Mouse (Mus musculus) forebrain, embryonic 12.5 days (tissue): Measurements from ENCODE around the gene E2f1. TPM values are rescaled to one million over a fixed set of nuclear protein-coding genes. Genes with fewer than 3 reads are reported as not detected.

ENCODE experiments used
- ATAC-seq: fragments of 200-750 bp; cut with Nextera tagmentation; 2 replicates; pipeline ENCODE4 v1.8.0; 2017; ENCODE audit warnings: moderate TSS enrichment; ENCODE audit not compliant: low FRiP score
- H3K27ac ChIP-seq: fragments of 300-500 bp; sonication (generic); 2 replicates; pipeline ENCODE4 v1.5.1; 2016; ENCODE audit warnings: mild to moderate bottlenecking
- H3K27me3 ChIP-seq: fragments of 300-500 bp; sonication (generic); 2 replicates; pipeline ENCODE4 v1.6.1; 2016; ENCODE audit warnings: mild to moderate bottlenecking
- H3K36me3 ChIP-seq: fragments of 300-500 bp; sonication (generic); replicated peaks from 2 replicates; pipeline ENCODE4 v1.6.1; 2016; ENCODE audit warnings: mild to moderate bottlenecking
- H3K4me1 ChIP-seq: fragments of 300-500 bp; sonication (generic); 2 replicates; pipeline ENCODE4 v1.6.1; 2016
- H3K4me2 ChIP-seq: fragments of 300-500 bp; sonication (generic); 2 replicates; pipeline ENCODE4 v1.6.1; 2016; ENCODE audit warnings: mild to moderate bottlenecking, moderate library complexity
- H3K4me3 ChIP-seq: fragments of 300-500 bp; sonication (generic); replicated peaks from 2 replicates; pipeline ENCODE4 v1.5.1; 2016; ENCODE audit warnings: mild to moderate bottlenecking
- H3K9ac ChIP-seq: fragments of 300-500 bp; sonication (generic); 2 replicates; pipeline ENCODE4 v1.6.1; 2016; ENCODE audit warnings: mild to moderate bottlenecking
- H3K9me3 ChIP-seq: fragments of 300-500 bp; sonication (generic); 2 replicates; pipeline ENCODE4 v1.6.1; 2016
- WGBS: fragments of 180-500 bp; shearing (Covaris S2); methylation state at CpG from one replicate; pipeline ENCODE4 v1.1.7; 2016; 5-methylcytosine and 5-hydroxymethylcytosine counted together
- polyA plus RNA-seq: library from polyadenylated mRNA; unstranded; fragments of >200 nt; fragmentation: Nextera tagmentation; extraction: Ambion mirVana; gene quantifications from 2 replicates; pipeline ENCODE4 v1.2.1, GENCODE M21; 2016

E2f1 gene
- polyA plus RNA-seq, 1 experiment from 2014 or later: 33.3 TPM

DNA sequence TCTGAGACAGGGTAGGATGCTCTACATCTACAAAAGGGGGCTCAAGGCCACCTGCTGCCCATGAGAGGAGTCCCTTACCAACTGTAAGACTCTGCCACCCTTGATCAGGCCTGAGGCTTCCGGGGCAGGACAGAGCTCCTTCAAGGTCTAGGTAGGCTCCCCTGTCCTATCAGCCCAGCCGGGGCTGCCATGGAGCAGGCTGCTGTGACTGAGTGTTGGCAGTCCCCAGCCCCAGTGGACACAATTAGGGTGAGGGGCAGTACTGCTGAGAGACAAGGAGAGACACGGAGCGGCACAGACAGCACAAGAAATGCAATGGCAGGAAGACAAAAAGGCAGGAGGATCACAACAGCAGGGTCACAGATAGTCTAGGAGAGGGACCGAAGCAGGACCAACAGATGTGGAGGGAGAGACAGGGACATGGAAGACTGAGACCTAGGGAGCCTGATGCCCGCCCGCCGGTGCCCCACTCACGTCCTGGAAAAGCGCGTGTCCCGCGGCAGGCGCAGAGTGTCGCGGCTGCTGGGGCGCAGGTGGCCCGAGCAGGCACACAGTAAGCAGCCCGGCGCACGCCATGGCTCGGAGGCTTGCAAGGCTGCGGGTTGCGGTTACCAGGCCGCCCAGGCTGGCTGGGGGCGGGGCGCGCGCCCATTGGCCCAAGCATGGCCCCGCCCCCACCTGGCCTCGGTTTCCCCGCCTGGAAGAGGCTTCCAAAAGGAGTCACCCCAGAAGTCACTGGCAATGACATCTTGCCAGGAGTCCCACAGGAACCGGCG lies 11.2 kb downstream of the E2f1 start, which contains the start of gene Necab3:
Gene Necab3 (minus strand): TSS at position 627 of the 776 bp plus-strand sequence.
- peak; percentile 84 for ATAC-seq
- H3K27me3 ChIP-seq: no peaks in the 10 kb centered on the region; the same call in 1 of the 2 replicates
- peak within 1 kb of the TSS; percentile 34 for H3K4me3 ChIP-seq
- H3K36me3 ChIP-seq: peaks cover 29% of the 10 kb centered on the region
- no peak within 1 kb of the TSS; the same call in 1 of the 2 replicates for H3K27ac ChIP-seq
- peak within 1 kb of the TSS; percentile 38 for H3K9ac ChIP-seq
- no peaks in the 10 kb centered on the region for H3K9me3 ChIP-seq
- WGBS: 4% methylated on average over 34 of the region's 34 CpGs
- H3K4me2 ChIP-seq: peak within 1 kb of the TSS; percentile 58
- H3K4me1 ChIP-seq: peaks cover 29% of the 10 kb centered on the region

DNA sequence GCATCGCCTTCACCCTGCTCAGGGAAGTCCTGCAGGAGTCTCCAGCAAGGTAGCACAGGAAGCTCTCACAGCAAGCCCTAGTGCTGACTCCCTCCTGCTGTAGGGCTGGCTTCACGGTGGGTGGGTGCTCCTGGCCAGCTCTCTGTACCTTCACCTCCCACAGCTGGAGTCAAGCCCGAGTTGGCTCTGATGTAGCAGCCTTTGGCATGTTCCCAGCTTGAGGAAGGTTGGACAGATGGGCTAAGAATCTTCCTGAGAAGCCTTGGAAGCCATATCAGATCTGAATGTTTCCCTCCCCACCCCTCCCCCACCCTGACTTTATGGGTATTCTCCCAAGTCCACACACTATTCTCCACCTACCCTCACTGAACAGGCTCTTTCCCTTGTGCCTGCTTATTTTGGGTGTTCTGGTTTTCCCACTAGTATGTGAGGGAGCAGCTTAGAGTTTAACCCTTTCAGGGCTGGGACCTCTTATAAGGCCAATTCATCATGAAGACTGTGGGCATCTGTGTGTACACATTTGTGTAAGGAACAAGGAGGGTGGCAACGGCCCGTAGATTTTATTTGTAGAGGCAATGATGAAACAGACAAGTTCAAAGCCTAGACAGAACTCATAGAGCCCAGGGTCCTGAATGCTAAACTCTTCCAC lies 12.4 kb downstream of the E2f1 start:
- peak overlapping the region; percentile 58; the same call in 1 of the 2 replicates for H3K4me2 ChIP-seq
- H3K27me3 ChIP-seq: peaks cover 5% of the 10 kb centered on the region
- H3K9me3 ChIP-seq: no peaks in the 10 kb centered on the region
- no peak for ATAC-seq
- peaks cover 19% of the 10 kb centered on the region for H3K36me3 ChIP-seq
- H3K4me3 ChIP-seq: no peak overlapping the region
- peaks cover 35% of the 10 kb centered on the region for H3K4me1 ChIP-seq
- 65% methylated on average over 5 of the region's 5 CpGs for WGBS
- H3K9ac ChIP-seq: no peak overlapping the region
- H3K27ac ChIP-seq: no peak overlapping the region; the same call in 1 of the 2 replicates

DNA sequence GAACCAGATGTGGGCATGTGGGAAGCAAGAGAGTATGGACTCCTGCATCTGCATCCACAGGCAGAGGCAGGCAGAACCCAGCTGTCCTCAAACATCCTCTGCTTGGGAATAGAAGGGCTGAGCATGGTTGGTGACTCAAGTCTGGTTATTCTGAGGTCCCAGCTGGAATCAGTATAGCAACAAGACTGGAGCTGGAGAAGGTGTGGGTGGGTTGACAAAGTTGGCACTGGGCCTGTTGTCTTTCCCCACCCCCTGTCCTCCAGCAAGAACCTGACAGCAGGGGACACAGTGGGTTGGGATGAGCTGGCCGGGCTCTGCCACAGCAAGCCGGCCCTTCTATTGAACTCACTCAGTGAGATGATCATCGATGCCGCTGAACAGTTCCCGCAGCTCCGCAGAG lies 14.5 kb downstream of the E2f1 start:
- H3K36me3 ChIP-seq: peaks cover under 1% of the 10 kb centered on the region
- no peak for ATAC-seq
- H3K4me2 ChIP-seq: no peak overlapping the region
- WGBS: 67% methylated on average over 6 of the region's 6 CpGs
- no peak overlapping the region for H3K9ac ChIP-seq
- peaks cover 42% of the 10 kb centered on the region for H3K4me1 ChIP-seq
- H3K27ac ChIP-seq: no peak overlapping the region
- no peaks in the 10 kb centered on the region for H3K9me3 ChIP-seq
- no peak overlapping the region for H3K4me3 ChIP-seq
- peaks cover 25% of the 10 kb centered on the region for H3K27me3 ChIP-seq

DNA sequence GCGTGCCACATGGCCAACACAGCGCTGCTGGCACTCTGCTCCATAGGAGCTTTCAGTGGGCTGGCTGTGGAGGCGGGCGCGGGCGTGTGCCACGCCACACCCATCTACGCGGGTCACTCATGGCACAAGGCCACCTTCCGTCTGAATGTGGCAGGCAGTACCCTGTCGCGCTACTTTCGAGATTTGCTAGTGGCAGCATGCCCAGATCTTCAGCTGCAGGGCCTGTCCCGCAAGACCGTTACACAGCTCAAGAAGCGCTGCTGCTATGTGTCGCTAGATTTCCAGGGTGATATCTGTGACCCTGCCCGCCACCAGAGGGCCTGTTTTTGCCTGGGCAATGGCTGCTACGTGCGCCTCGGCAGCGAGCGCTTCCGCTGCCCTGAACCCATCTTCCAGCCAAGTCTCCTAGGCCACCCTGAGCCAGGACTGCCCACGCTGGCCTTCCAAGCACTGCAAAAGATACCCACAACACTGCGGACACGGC lies 17.2 kb downstream of the E2f1 start:
- Histone ChIP-seq H3K9ac (peak overlapping the region; percentile 36; the same call in 1 of the 2 replicates), H3K4me3 (0 out of 2 replicates have a peak overlapping the region, but pooled peaks have one; percentile 2), H3K27me3 (peaks cover 31% of the 10 kb centered on the region), H3K4me1 (peaks cover 41% of the 10 kb centered on the region), H3K36me3 (no peaks in the 10 kb centered on the region), H3K4me2 (peak overlapping the region; percentile 40), H3K27ac (peak overlapping the region; percentile 42; the same call in 1 of the 2 replicates), H3K9me3 (no peaks in the 10 kb centered on the region)
- 28% methylated on average over 27 of the region's 27 CpGs for WGBS
- peak; percentile 18; the same call in 1 of the 2 replicates for ATAC-seq

DNA sequence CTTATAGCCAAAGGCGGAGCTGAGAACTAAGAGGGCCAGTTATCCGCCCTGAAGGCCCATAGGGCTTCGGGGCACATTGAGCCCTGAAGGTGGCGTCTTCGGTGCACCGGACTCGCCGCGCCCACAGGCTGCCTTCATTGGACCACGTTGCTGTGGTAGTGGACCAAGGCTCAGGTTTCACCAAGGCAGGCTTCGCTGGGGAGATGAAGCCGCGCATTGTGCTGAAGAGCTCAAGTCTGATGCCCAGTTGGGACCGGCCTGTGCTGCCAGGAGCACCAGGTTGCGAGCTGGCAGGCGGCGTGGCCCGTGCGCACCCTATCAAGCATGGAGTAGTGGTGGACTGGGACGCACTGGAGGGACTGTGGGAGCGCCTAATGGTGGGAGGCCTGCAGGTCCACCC lies 17.8 kb downstream of the E2f1 start:
- Histone ChIP-seq H3K27ac (no peak overlapping the region), H3K27me3 (peaks cover 31% of the 10 kb centered on the region), H3K4me2 (peak overlapping the region; percentile 40), H3K9me3 (no peaks in the 10 kb centered on the region), H3K9ac (0 out of 2 replicates have a peak overlapping the region, but pooled peaks have one; percentile 36), H3K4me3 (no peak overlapping the region), H3K36me3 (no peaks in the 10 kb centered on the region), H3K4me1 (peaks cover 35% of the 10 kb centered on the region)
- WGBS: 31% methylated on average over 21 of the region's 21 CpGs
- ATAC-seq: 0 out of 2 replicates have a peak, but pooled peaks have one; percentile 2

DNA sequence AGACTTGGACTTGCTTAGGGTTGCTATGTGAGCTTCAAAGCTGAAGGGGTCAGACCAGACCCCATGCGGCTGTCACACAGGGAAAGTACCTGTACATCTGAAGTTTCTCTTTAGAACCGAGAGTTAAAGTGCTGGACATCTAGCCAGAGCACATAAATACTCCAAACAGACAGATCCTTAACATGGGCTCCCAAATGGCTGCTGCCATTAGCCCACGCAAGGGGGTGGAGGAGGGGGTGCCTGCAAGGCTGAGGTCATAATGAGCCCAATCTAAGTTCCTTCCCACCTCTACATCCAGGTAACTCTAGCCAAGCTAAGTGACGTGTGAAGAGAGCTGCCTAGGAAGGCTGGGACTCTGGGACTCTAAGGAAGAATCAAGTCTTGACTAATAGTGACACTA lies 18.2 kb downstream of the E2f1 start, which contains the start of gene Actl10:
Gene Actl10 (plus strand): TSS at position 301 of the 400 bp plus-strand sequence.
- H3K27ac ChIP-seq: no peak within 1 kb of the TSS; the same call in 1 of the 2 replicates

DNA sequence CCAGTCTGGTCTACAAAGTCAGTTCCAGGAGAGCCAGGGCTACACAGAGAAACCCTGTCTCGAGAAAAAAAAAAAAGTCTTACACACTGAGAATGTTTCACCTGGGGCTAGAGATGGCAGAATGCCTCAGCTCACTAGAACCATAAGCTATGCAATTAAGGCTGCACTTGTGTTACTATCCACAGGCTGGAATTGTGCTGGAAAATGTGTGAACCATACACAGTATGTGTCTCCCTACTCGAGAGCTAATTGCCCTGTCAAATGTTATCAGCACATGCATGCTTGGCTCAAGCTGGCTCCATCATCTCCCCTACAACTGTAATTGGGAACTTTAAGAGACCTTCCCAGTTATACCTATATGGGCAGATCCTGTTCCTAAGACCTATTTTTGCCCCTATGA lies 18.8 kb downstream of the E2f1 start:
- H3K36me3 ChIP-seq: no peaks in the 10 kb centered on the region; the same call in 1 of the 2 replicates
- no peak overlapping the region for H3K9ac ChIP-seq
- ATAC-seq: no peak
- H3K4me1 ChIP-seq: peaks cover 31% of the 10 kb centered on the region
- H3K27me3 ChIP-seq: peaks cover 31% of the 10 kb centered on the region
- H3K4me3 ChIP-seq: no peak overlapping the region
- H3K27ac ChIP-seq: no peak overlapping the region
- no peaks in the 10 kb centered on the region for H3K9me3 ChIP-seq
- no peak overlapping the region for H3K4me2 ChIP-seq
- 72% methylated on average over 2 of the region's 2 CpGs for WGBS

More for the DNA sequence above, 18.2 kb downstream of the E2f1 start, which contains the start of gene Actl10:
- Histone ChIP-seq H3K27me3 (peaks cover 31% of the 10 kb centered on the region), H3K9me3 (no peaks in the 10 kb centered on the region), H3K4me2 (peak within 1 kb of the TSS; percentile 40), H3K9ac (peak within 1 kb of the TSS; percentile 36; the same call in 1 of the 2 replicates), H3K36me3 (no peaks in the 10 kb centered on the region), H3K4me3 (0 out of 2 replicates have a peak within 1 kb of the TSS, but pooled peaks have one; percentile 2), H3K4me1 (peaks cover 31% of the 10 kb centered on the region)
- WGBS: 79% methylated on average over 4 of the region's 4 CpGs
- ATAC-seq: no peak

DNA sequence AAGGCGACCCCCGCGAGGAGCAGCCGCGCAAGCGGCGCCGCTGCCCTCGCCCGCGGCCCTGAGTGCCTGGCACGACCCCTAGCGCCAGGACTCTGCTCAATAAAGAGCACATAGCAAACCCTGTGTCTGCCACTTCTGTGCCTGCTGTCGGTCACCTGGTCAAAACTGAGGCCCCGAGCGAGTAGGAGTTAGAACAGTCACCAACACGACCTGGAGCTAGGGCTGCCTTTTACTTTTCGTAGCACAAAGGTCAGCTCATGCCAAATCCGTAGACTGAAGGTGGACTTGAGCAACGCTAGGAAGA lies 19.9 kb downstream of the E2f1 start:
- Histone ChIP-seq H3K4me2 (peak overlapping the region; percentile 84), H3K9me3 (no peaks in the 10 kb centered on the region), H3K27me3 (peaks cover 31% of the 10 kb centered on the region), H3K4me1 (peaks cover 31% of the 10 kb centered on the region), H3K36me3 (no peaks in the 10 kb centered on the region; the same call in 1 of the 2 replicates), H3K27ac (no peak overlapping the region), H3K4me3 (peak overlapping the region; percentile 41), H3K9ac (no peak overlapping the region)
- WGBS: 15% methylated on average over 20 of the region's 20 CpGs
- no peak for ATAC-seq

DNA sequence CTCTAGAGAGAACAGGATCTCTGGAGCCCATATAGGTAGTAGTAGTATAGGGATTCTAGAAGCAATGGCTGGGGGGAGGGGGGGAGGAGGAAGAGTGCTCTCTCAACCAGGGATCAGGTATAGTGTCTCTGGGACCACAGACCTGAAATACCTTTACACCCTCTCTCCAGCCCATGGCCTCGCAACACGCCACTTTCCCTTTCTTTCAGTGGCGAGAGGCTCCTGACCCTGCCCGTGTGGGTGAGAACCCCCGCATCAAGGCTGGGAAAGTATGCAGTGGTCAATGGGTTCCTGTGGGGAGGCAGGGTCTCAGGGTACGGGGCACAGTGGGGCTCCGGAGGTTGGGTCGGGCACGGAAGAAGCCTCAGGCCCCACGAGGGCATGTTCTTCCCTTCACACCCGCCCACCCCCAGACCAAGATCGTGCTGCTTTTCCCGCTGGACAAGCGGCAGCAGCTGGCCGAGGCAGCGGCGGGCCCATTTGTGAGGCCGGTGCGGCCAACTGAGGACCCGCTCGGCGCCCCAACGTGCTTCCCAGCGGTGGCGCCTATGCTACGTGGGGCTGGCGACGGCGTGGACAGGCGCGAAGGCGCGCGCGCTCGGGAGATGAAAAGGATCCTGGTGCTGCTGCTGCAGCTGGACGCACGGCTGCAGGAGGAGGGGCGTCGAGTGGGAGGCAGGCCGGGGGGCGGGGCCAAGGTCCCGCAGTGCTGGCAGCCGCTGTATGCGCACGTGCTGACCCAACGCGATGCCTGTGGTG lies 20.4 kb downstream of the E2f1 start:
- Histone ChIP-seq H3K9ac (peak overlapping the region; percentile 56), H3K9me3 (no peaks in the 10 kb centered on the region), H3K36me3 (no peaks in the 10 kb centered on the region; the same call in 1 of the 2 replicates), H3K4me3 (peak overlapping the region; percentile 41), H3K4me1 (peaks cover 31% of the 10 kb centered on the region), H3K4me2 (peak overlapping the region; percentile 84), H3K27ac (no peak overlapping the region), H3K27me3 (peaks cover 31% of the 10 kb centered on the region)
- 2% methylated on average over 48 of the region's 48 CpGs for WGBS
- ATAC-seq: peak; percentile 82

DNA sequence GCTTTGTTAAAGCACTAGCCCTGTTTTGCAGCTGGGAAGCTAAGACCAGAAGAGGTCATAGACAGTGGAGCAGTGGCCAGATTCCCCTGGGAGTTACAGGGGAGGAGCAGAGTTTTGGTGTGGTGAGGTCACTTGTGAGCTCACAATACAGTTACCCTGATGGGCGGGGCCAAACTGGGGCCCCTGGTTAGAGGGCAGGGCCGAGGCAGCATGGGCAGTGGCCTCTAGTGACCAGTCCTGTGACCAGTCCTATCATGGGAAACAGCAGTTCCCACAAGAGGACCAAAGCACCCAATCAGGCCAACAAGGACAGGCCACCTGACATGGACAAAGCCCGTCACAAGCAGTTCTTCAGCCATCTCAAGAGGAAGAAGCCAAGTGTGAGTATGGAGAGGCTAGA lies 21.0 kb downstream of the E2f1 start:
- H3K4me1 ChIP-seq: peaks cover 31% of the 10 kb centered on the region
- peak overlapping the region; percentile 84; the same call in 1 of the 2 replicates for H3K4me2 ChIP-seq
- H3K27ac ChIP-seq: no peak overlapping the region
- H3K9me3 ChIP-seq: no peaks in the 10 kb centered on the region
- H3K27me3 ChIP-seq: peaks cover 31% of the 10 kb centered on the region
- 44% methylated on average over 3 of the region's 3 CpGs for WGBS
- no peak for ATAC-seq
- no peak overlapping the region for H3K9ac ChIP-seq
- no peak overlapping the region for H3K4me3 ChIP-seq
- H3K36me3 ChIP-seq: no peaks in the 10 kb centered on the region; the same call in 1 of the 2 replicates

DNA sequence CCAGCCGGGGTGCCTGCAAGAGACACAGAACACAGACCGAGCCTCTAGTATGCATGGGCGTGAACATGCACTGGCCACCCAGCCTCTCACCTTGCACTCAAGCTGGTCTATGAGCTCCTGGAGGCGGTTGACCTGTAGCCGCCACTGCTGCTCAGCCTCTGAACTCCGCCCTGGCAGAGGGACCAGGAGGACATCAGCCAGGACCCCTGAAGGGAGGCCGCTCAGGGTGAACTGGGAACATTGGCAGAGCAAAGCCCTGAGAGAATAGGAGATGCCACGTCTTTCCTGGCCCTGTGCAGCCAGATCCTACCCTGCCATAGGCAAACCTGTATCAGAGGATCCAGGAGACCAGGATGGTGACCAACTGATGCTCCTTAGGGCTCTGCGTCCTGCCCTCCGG lies 23.0 kb downstream of the E2f1 start, which contains the start of gene 1700003F12Rik:
Gene 1700003F12Rik (plus strand): TSS at position 375 of the 400 bp plus-strand sequence.
- Histone ChIP-seq H3K27me3 (peaks cover 21% of the 10 kb centered on the region), H3K36me3 (no peaks in the 10 kb centered on the region; the same call in 1 of the 2 replicates), H3K4me1 (peaks cover 20% of the 10 kb centered on the region), H3K9me3 (no peaks in the 10 kb centered on the region), H3K9ac (no peak within 1 kb of the TSS), H3K27ac (no peak within 1 kb of the TSS), H3K4me3 (no peak within 1 kb of the TSS), H3K4me2 (no peak within 1 kb of the TSS)
- 92% methylated on average over 10 of the region's 10 CpGs for WGBS
- ATAC-seq: no peak
